Mouse (Mus musculus): ENCODE measurements around the gene Gm17364. TPM values are rescaled to one million over a fixed set of nuclear protein-coding genes. Genes with fewer than 3 reads are reported as not detected.

The Gm17364 gene
- total RNA-seq, 1 experiment from 2014 or later = not detected

Other genes with a start within 250 kb of the Gm17364 start
- not detected in 2 replicates for gene Mak, start 194.3 kb downstream of the Gm17364 start, total RNA-seq (2021)
- gene Gcm2, start 162.9 kb downstream of the Gm17364 start, total RNA-seq (2021) = not detected in 2 replicates
- gene Sycp2l, start 159.7 kb downstream of the Gm17364 start, total RNA-seq (2021) = not detected in 2 replicates
- gene Elovl2, start 53.6 kb downstream of the Gm17364 start, total RNA-seq (2021) = 0.33 and 3.1 TPM in 2 replicates
- gene Smim13, start 24.1 kb downstream of the Gm17364 start, total RNA-seq (2021) = 11.0 and 14.4 TPM in 2 replicates
- gene Nedd9, start 213.4 kb upstream of the Gm17364 start, total RNA-seq (2021) = 22.7 and 32.3 TPM in 2 replicates

Data from adrenal gland, postnatal 25 days (tissue).